Mouse (Mus musculus) lung, embryonic 16.5 days (tissue): ENCODE measurements around the gene Pros1. TPM values are rescaled to one million over a fixed set of nuclear protein-coding genes. Genes with fewer than 3 reads are reported as not detected.

Experiments used
- ATAC-seq: fragments of 200-750 bp; cut with Nextera tagmentation; 2 replicates; pipeline ENCODE4 v1.8.0; 2017; ENCODE audit warnings: low read depth, mild to moderate bottlenecking, moderate library complexity
- H3K27ac ChIP-seq: fragments of 300-500 bp; sonication (generic); 2 replicates; pipeline ENCODE4 v1.5.1; 2014; ENCODE audit warnings: mild to moderate bottlenecking, control low read depth, low read length
- H3K27me3 ChIP-seq: fragments of 300-500 bp; sonication (generic); 2 replicates; pipeline ENCODE4 v1.6.1; 2014; ENCODE audit warnings: low read depth, low read length, mixed read lengths; ENCODE audit not compliant: control insufficient read depth, insufficient read depth
- H3K36me3 ChIP-seq: fragments of 300-500 bp; sonication (generic); 2 replicates; pipeline ENCODE4 v1.6.1; 2014; ENCODE audit warnings: low read length; ENCODE audit not compliant: control insufficient read depth, insufficient read depth
- H3K4me1 ChIP-seq: fragments of 300-500 bp; sonication (generic); replicated peaks from 2 replicates; pipeline ENCODE4 v1.6.1; 2014; ENCODE audit warnings: low read length, mixed read lengths; ENCODE audit not compliant: control insufficient read depth, insufficient read depth
- H3K4me2 ChIP-seq: fragments of 300-500 bp; sonication (generic); 2 replicates; pipeline ENCODE4 v1.6.1; 2014; ENCODE audit warnings: low read depth, low read length, control low read depth
- H3K4me3 ChIP-seq: fragments of 300-500 bp; sonication (generic); 2 replicates; pipeline ENCODE4 v1.5.1; 2014; ENCODE audit warnings: mild to moderate bottlenecking, low read length, control low read depth
- H3K9ac ChIP-seq: fragments of 300-500 bp; sonication (generic); 2 replicates; pipeline ENCODE4 v1.6.1; 2014; ENCODE audit warnings: low read length, control low read depth
- H3K9me3 ChIP-seq: fragments of 300-500 bp; sonication (generic); 2 replicates; pipeline ENCODE4 v1.6.1; 2016; ENCODE audit warnings: low read length; ENCODE audit not compliant: control insufficient read depth
- whole genome bisulfite sequencing: fragments of 180-500 bp; shearing (Covaris S2); extraction: QIAGEN DNeasy Blood & Tissue Kit; methylation state at CpG from one replicate; pipeline ENCODE4 v1.1.7; 2014; 5-methylcytosine and 5-hydroxymethylcytosine counted together
- polyA plus RNA-seq: library from polyadenylated mRNA; unstranded; fragments of >200 nt; fragmentation: Nextera tagmentation; extraction: Ambion mirVana; gene quantifications from 2 replicates; pipeline ENCODE4 v1.2.1, GENCODE M21; 2015

The Pros1 gene
- 74.4 and 79.7 TPM in 2 replicates for polyA plus RNA-seq

GRCm38 (mm10) chr16:62854191-62855068 is at the start of gene Pros1:
TSS of gene Pros1 (plus strand) at chr16:62854307.
- Histone ChIP-seq H3K27me3 (no peaks in the 10 kb centered on the region), H3K36me3 (no peaks in the 10 kb centered on the region), H3K4me3 (peak within 1 kb of the TSS; percentile 63), H3K9ac (peak within 1 kb of the TSS; percentile 85), H3K4me2 (peak within 1 kb of the TSS; percentile 69), H3K4me1 (peaks cover 5% of the 10 kb centered on the region; the same call in 1 of the 2 replicates), H3K9me3 (no peaks in the 10 kb centered on the region), H3K27ac (peak within 1 kb of the TSS; percentile 88)
- 2% methylated on average over 27 of the region's 42 CpGs for WGBS
- ATAC-seq: peak; percentile 98

- H3K4me2 ChIP-seq: no peak overlapping the region
- peaks cover 5% of the 10 kb centered on the region for H3K4me1 ChIP-seq
- no peak for ATAC-seq
- no peaks in the 10 kb centered on the region for H3K27me3 ChIP-seq
- WGBS: 93% methylated on average over 3 of the region's 3 CpGs
- no peak overlapping the region for H3K4me3 ChIP-seq
- H3K9ac ChIP-seq: no peak overlapping the region
- H3K9me3 ChIP-seq: no peaks in the 10 kb centered on the region
- H3K27ac ChIP-seq: no peak overlapping the region
- no peaks in the 10 kb centered on the region for H3K36me3 ChIP-seq
Observed at GRCm38 (mm10) chr16:62804621-62805020, 49.5 kb upstream of the Pros1 start.

GRCm38 (mm10) chr16:62807249-62807979 is 46.7 kb upstream of the Pros1 start:
- Histone ChIP-seq H3K36me3 (no peaks in the 10 kb centered on the region), H3K4me1 (peaks cover 5% of the 10 kb centered on the region), H3K9me3 (no peaks in the 10 kb centered on the region), H3K4me2 (peak overlapping the region; percentile 17; the same call in 1 of the 2 replicates), H3K27ac (peak overlapping the region; percentile 59), H3K27me3 (no peaks in the 10 kb centered on the region), H3K9ac (no peak overlapping the region; the same call in 1 of the 2 replicates), H3K4me3 (no peak overlapping the region)
- ATAC-seq: peak; percentile 93
- WGBS: 45% methylated on average over 8 of the region's 8 CpGs

GRCm38 (mm10) chr16:62810855-62811254 is 43.3 kb upstream of the Pros1 start:
- no peaks in the 10 kb centered on the region for H3K27me3 ChIP-seq
- 80% methylated on average over 4 of the region's 4 CpGs for WGBS
- ATAC-seq: no peak

GRCm38 (mm10) chr16:62813790-62814189 is 40.3 kb upstream of the Pros1 start:
- Histone ChIP-seq H3K9me3 (no peaks in the 10 kb centered on the region), H3K27ac (peak overlapping the region; percentile 82), H3K27me3 (no peaks in the 10 kb centered on the region), H3K4me2 (no peak overlapping the region), H3K9ac (no peak overlapping the region; the same call in 1 of the 2 replicates), H3K4me1 (peaks cover 7% of the 10 kb centered on the region; the same call in 1 of the 2 replicates), H3K4me3 (no peak overlapping the region), H3K36me3 (no peaks in the 10 kb centered on the region; the same call in 1 of the 2 replicates)
- WGBS: 62% methylated on average over 5 of the region's 5 CpGs
- ATAC-seq: no peak

More at GRCm38 (mm10) chr16:62810855-62811254, 43.3 kb upstream of the Pros1 start:
- Histone ChIP-seq H3K27ac (no peak overlapping the region), H3K4me1 (peaks cover 12% of the 10 kb centered on the region), H3K9me3 (no peaks in the 10 kb centered on the region), H3K4me2 (no peak overlapping the region), H3K4me3 (no peak overlapping the region), H3K36me3 (no peaks in the 10 kb centered on the region; the same call in 1 of the 2 replicates), H3K9ac (no peak overlapping the region)

GRCm38 (mm10) chr16:62814491-62814890 is 39.6 kb upstream of the Pros1 start, which contains the start of gene Stx19:
TSS of gene Stx19 (plus strand) at chr16:62814676.
- no peaks in the 10 kb centered on the region for H3K27me3 ChIP-seq
- H3K27ac ChIP-seq: peak within 1 kb of the TSS; percentile 82
- ATAC-seq: peak; percentile 94
- no peaks in the 10 kb centered on the region for H3K9me3 ChIP-seq
- no peak within 1 kb of the TSS; the same call in 1 of the 2 replicates for H3K9ac ChIP-seq
- no peaks in the 10 kb centered on the region; the same call in 1 of the 2 replicates for H3K36me3 ChIP-seq
- peak within 1 kb of the TSS; percentile 11 for H3K4me2 ChIP-seq
- peaks cover 7% of the 10 kb centered on the region; the same call in 1 of the 2 replicates for H3K4me1 ChIP-seq
- 38% methylated on average over 5 of the region's 5 CpGs for WGBS
- H3K4me3 ChIP-seq: peak within 1 kb of the TSS; percentile 30

GRCm38 (mm10) chr16:62822472-62822871 is 31.6 kb upstream of the Pros1 start:
- no peak overlapping the region for H3K9ac ChIP-seq
- no peak overlapping the region for H3K4me2 ChIP-seq
- no peaks in the 10 kb centered on the region for H3K9me3 ChIP-seq
- no peak overlapping the region for H3K27ac ChIP-seq
- H3K36me3 ChIP-seq: no peaks in the 10 kb centered on the region; the same call in 1 of the 2 replicates
- H3K27me3 ChIP-seq: no peaks in the 10 kb centered on the region
- 96% methylated on average over 6 of the region's 6 CpGs for WGBS
- no peak for ATAC-seq
- no peaks in the 10 kb centered on the region for H3K4me1 ChIP-seq
- H3K4me3 ChIP-seq: no peak overlapping the region

GRCm38 (mm10) chr16:62826156-62827001 is 27.7 kb upstream of the Pros1 start:
- Histone ChIP-seq H3K4me3 (no peak overlapping the region), H3K4me1 (no peaks in the 10 kb centered on the region), H3K9me3 (no peaks in the 10 kb centered on the region), H3K36me3 (no peaks in the 10 kb centered on the region), H3K27ac (no peak overlapping the region), H3K9ac (no peak overlapping the region), H3K4me2 (no peak overlapping the region), H3K27me3 (no peaks in the 10 kb centered on the region)
- 68% methylated on average over 12 of the region's 12 CpGs for WGBS
- ATAC-seq: no peak
